Mouse (Mus musculus): Measurements from ENCODE around the gene Eno1.

- TF ChIP-seq CTCF (IDR thresholded peaks at IDR 0.05; ENCODE audit: control insufficient read depth, insufficient read depth, low read length) (no peak), POLR2A (IDR thresholded peaks at IDR 0.05; ENCODE audit: borderline replicate concordance, control insufficient read depth, low read depth, low read length) (no peak)
Observed at GRCm38 (mm10) chr4:150280459-150280858, 43.9 kb downstream of the Eno1 start.

Measured in bone marrow, adult 2 months (tissue).